Mouse (Mus musculus) lung, postnatal 0 days (tissue): ENCODE results near the gene Onecut3. TPM values are rescaled to one million over a fixed set of nuclear protein-coding genes. Genes with fewer than 3 reads are reported as not detected.
A peak's percentile ranks its signal among the peaks of the same experiment; 100 is the strongest.

Experiments used
- ATAC-seq: fragments of 200-750 bp; cut with Nextera tagmentation; 2 replicates; pipeline ENCODE4 v1.8.0; 2017; ENCODE audit warnings: moderate library complexity
- DNase-seq: peaks from one replicate; pipeline ENCODE4 v3.0.0-alpha.2; 2016; ENCODE audit warnings: low spot score
- H3K27ac ChIP-seq: fragments of 300-500 bp; sonication (generic); 2 replicates; pipeline ENCODE4 v1.5.1; 2014; ENCODE audit warnings: antibody characterized with exemption, mild to moderate bottlenecking, low read length, mixed read lengths
- H3K27me3 ChIP-seq: fragments of 300-500 bp; sonication (generic); replicated peaks from 2 replicates; pipeline ENCODE4 v1.6.1; 2014; ENCODE audit warnings: low read length, mixed read lengths; ENCODE audit not compliant: insufficient read depth
- H3K36me3 ChIP-seq: fragments of 300-500 bp; sonication (generic); 2 replicates; pipeline ENCODE4 v1.6.1; 2014; ENCODE audit warnings: low read length, mixed read lengths; ENCODE audit not compliant: insufficient read depth
- H3K4me1 ChIP-seq: fragments of 300-500 bp; sonication (generic); 2 replicates; pipeline ENCODE4 v1.6.1; 2014; ENCODE audit warnings: antibody characterized with exemption, low read depth, low read length, mixed read lengths; ENCODE audit not compliant: insufficient read depth
- H3K4me2 ChIP-seq: fragments of 300-500 bp; sonication (generic); replicated peaks from 2 replicates; pipeline ENCODE4 v1.6.1; 2014; ENCODE audit warnings: low read depth, mild to moderate bottlenecking, low read length, moderate library complexity, mixed read lengths
- H3K4me3 ChIP-seq: fragments of 300-500 bp; sonication (generic); 2 replicates; pipeline ENCODE4 v1.5.1; 2014; ENCODE audit warnings: low read depth, low read length
- H3K9ac ChIP-seq: fragments of 300-500 bp; sonication (generic); replicated peaks from 2 replicates; pipeline ENCODE4 v1.6.1; 2014; ENCODE audit warnings: low read depth, mild to moderate bottlenecking
- H3K9me3 ChIP-seq: fragments of 300-500 bp; sonication (generic); 2 replicates; pipeline ENCODE4 v1.6.1; 2016; ENCODE audit warnings: low read length, mixed read lengths
- CTCF ChIP-seq: IDR thresholded peaks from 2 replicates; pipeline ENCODE4 v1.5.1; 2016; ENCODE audit warnings: antibody characterized with exemption, mild to moderate bottlenecking
- EP300 ChIP-seq: IDR thresholded peaks from 2 replicates; pipeline ENCODE4 v1.6.1; 2016; ENCODE audit warnings: antibody characterized with exemption, mild to moderate bottlenecking, control low read depth
- WGBS: fragments of 180-500 bp; shearing (Covaris S2); extraction: QIAGEN DNeasy Blood & Tissue Kit; methylation state at CpG from one replicate; pipeline ENCODE4 v1.1.7; 2014; 5-methylcytosine and 5-hydroxymethylcytosine counted together
- polyA plus RNA-seq: library from polyadenylated mRNA; unstranded; fragments of >200 nt; fragmentation: Nextera tagmentation; extraction: Ambion mirVana; gene quantifications from 2 replicates; pipeline ENCODE4 v1.2.1, GENCODE M21; 2015

The Onecut3 gene
- polyA plus RNA-seq, 1 experiment from 2014 or later: not detected

DNA sequence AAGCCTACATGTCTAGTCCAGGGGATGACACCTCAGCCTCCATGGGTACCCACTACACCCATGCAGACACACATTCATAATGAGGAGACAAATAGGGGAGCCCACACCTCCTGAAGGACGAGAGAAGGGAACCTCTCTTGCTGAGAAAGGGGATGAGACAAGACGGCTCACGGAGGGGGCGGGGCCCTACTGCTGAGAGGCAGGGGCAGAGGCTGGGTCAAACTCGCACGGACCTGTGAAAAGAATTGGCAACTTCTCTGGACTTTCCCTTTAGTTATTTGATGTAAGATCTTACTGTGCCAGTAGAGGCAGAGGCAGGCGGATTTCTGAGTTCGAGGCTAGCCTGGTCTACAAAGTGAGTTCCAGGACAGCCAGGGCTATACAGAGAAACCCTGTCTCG is 57.7 kb downstream of the Onecut3 start:
- Histone ChIP-seq H3K9ac (no peak overlapping the region), H3K27ac (no peak overlapping the region), H3K4me1 (no peaks in the 10 kb centered on the region), H3K4me3 (no peak overlapping the region), H3K9me3 (no peaks in the 10 kb centered on the region), H3K36me3 (peaks cover 8% of the 10 kb centered on the region; the same call in 1 of the 2 replicates), H3K4me2 (no peak overlapping the region), H3K27me3 (no peaks in the 10 kb centered on the region)
- WGBS: 68% methylated on average over 9 of the region's 9 CpGs
- DNase-seq: no peak
- TF ChIP-seq CTCF: no peak
- TF ChIP-seq EP300: no peak
- ATAC-seq: no peak

DNA sequence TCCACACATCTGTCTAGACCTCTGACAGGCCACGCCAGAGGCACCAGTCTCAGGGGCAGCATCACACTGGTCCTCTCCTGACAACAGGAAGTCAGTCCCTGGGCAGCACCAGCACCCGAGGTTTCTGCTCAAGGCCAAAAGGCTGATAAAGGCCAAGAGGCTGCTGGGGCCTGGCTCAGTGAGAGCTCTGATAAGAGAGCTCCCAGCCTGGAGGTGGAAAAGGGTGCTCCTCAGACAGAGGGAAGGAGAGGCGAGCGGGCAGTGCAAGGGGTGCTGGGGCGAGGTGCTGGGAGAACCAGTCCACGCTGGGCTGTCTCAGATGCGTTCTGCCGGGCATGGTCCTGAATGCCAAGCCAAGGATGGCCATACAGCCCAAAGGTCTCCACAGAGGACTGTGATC is 58.9 kb downstream of the Onecut3 start:
- no peak for DNase-seq
- Histone ChIP-seq H3K36me3 (peaks cover 8% of the 10 kb centered on the region; the same call in 1 of the 2 replicates), H3K9ac (no peak overlapping the region), H3K27ac (no peak overlapping the region), H3K4me2 (no peak overlapping the region), H3K9me3 (no peaks in the 10 kb centered on the region), H3K4me1 (peaks cover 11% of the 10 kb centered on the region; the same call in 1 of the 2 replicates), H3K4me3 (no peak overlapping the region), H3K27me3 (no peaks in the 10 kb centered on the region)
- TF ChIP-seq CTCF (no peak), EP300 (no peak)
- 83% methylated on average over 8 of the region's 8 CpGs for WGBS
- no peak for ATAC-seq

DNA sequence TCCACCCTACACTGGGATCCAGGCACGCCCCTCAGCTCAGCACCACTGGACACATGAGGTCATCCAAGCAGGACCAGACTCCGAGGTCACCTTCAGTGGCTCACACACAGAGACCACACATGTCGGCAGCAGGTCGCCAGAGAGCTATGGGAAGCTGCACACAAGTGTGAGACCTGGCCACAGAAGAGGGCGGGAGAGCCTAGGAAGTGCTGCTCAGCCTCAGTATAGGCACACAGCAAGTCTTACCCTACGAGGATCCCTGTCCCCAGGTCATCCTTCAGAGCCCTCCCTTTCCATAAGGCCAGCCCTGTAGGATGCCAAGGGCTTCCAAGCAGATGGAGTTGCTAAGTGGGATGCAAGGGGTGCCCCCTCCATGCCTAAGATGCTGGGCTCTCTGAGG is 59.4 kb downstream of the Onecut3 start:
- H3K9ac ChIP-seq: no peak overlapping the region
- ATAC-seq: no peak
- H3K27ac ChIP-seq: no peak overlapping the region

GRCm38 (mm10) chr10:80557346-80557965 is 62.8 kb downstream of the Onecut3 start:
- Histone ChIP-seq H3K27me3 (no peaks in the 10 kb centered on the region), H3K4me3 (no peak overlapping the region), H3K36me3 (no peaks in the 10 kb centered on the region), H3K4me1 (peaks cover 23% of the 10 kb centered on the region; the same call in 1 of the 2 replicates), H3K9me3 (no peaks in the 10 kb centered on the region), H3K9ac (no peak overlapping the region), H3K4me2 (no peak overlapping the region), H3K27ac (peak overlapping the region; percentile 59)
- DNase-seq: peak; percentile 81
- peak; percentile 60 for ATAC-seq
- 20% methylated on average over 5 of the region's 5 CpGs for WGBS
- TF ChIP-seq EP300: no peak
- peak; percentile 86 for TF ChIP-seq CTCF

More for the DNA sequence above, 59.4 kb downstream of the Onecut3 start:
- Histone ChIP-seq H3K4me3 (no peak overlapping the region), H3K4me1 (peaks cover 11% of the 10 kb centered on the region; the same call in 1 of the 2 replicates), H3K9me3 (no peaks in the 10 kb centered on the region), H3K36me3 (peaks cover 8% of the 10 kb centered on the region; the same call in 1 of the 2 replicates), H3K27me3 (no peaks in the 10 kb centered on the region), H3K4me2 (no peak overlapping the region)
- TF ChIP-seq CTCF (no peak), EP300 (no peak)
- DNase-seq: no peak
- WGBS: 86% methylated on average over 6 of the region's 6 CpGs

- Histone ChIP-seq H3K4me1 (peaks cover 23% of the 10 kb centered on the region; the same call in 1 of the 2 replicates), H3K9ac (no peak overlapping the region), H3K27ac (no peak overlapping the region), H3K4me3 (no peak overlapping the region), H3K4me2 (no peak overlapping the region), H3K9me3 (no peaks in the 10 kb centered on the region), H3K36me3 (no peaks in the 10 kb centered on the region), H3K27me3 (no peaks in the 10 kb centered on the region)
- ATAC-seq: no peak
- 89% methylated on average over 7 of the region's 7 CpGs for WGBS
- DNase-seq: no peak
- TF ChIP-seq CTCF (no peak), EP300 (no peak)
Observed at GRCm38 (mm10) chr10:80559431-80559830, 64.8 kb downstream of the Onecut3 start.

DNA sequence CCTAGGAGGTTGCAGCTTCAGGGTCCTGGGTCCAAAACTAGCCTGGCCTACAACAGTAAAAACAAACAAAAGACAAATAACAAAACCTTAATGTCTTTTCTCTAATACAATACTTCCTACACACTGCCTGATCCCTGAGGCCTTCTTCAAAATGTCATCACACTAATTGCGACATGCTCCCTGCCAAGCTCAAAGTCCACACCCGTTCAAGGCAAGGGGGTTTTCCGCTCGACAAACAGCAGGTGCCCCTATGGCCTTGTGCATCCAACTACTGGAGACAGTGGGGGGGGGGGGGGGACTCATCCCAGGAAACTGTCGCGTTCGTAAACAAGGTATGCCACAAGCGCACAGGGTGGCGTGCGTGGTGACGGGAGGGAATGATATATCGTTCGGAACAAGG is 66.0 kb downstream of the Onecut3 start:
- no peaks in the 10 kb centered on the region for H3K36me3 ChIP-seq
- H3K27ac ChIP-seq: no peak overlapping the region
- peak overlapping the region; percentile 93 for H3K9ac ChIP-seq
- H3K27me3 ChIP-seq: no peaks in the 10 kb centered on the region
- TF ChIP-seq CTCF: no peak
- no peak for TF ChIP-seq EP300
- ATAC-seq (no peak), DNase-seq (peak; percentile 50)
- H3K4me1 ChIP-seq: peaks cover 23% of the 10 kb centered on the region; the same call in 1 of the 2 replicates
- H3K4me3 ChIP-seq: peak overlapping the region; percentile 99
- H3K9me3 ChIP-seq: no peaks in the 10 kb centered on the region
- 1% methylated on average over 13 of the region's 13 CpGs for WGBS
- H3K4me2 ChIP-seq: peak overlapping the region; percentile 79
